Mouse (Mus musculus): ENCODE data around the gene Chrm3. TPM values are rescaled to one million over a fixed set of nuclear protein-coding genes. Genes with fewer than 3 reads are reported as not detected.

The Chrm3 gene
- polyA plus RNA-seq, 1 experiment from 2014 or later = 0.70 TPM

DNA sequence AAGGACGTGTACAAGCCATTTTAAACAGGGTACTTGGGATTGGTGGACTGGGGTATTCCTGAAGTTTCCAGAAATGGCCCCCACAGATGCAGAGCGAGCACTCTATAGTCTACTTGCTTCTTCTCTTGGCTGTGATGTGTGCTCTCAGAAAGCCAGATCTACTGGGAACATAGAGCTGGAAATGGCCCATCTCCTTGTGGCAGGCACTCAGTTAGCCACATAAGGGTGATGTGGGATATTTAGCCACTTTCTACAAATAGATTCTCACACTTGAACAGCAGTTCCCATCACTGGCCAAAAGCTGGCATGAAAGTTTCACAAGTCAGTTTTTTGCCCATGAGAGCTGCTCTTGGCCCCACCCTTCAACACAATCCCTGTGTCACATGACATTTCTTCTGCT is 65.5 kb downstream of the Chrm3 start:
- Histone ChIP-seq H3K4me3 (no peak overlapping the region), H3K36me3 (no peaks in the 10 kb centered on the region), H3K27ac (replicated peaks) (no peak overlapping the region), H3K4me2 (no peak overlapping the region), H3K9ac (no peak overlapping the region), H3K4me1 (no peaks in the 10 kb centered on the region), H3K27me3 (replicated peaks) (no peaks in the 10 kb centered on the region), H3K9me3 (no peaks in the 10 kb centered on the region)
- ATAC-seq (ENCODE audit: extremely low read depth, insufficient number of reproducible peaks, low FRiP score, low TSS enrichment) = no peak
- 61% methylated on average over 2 of the region's 2 CpGs for WGBS

DNA sequence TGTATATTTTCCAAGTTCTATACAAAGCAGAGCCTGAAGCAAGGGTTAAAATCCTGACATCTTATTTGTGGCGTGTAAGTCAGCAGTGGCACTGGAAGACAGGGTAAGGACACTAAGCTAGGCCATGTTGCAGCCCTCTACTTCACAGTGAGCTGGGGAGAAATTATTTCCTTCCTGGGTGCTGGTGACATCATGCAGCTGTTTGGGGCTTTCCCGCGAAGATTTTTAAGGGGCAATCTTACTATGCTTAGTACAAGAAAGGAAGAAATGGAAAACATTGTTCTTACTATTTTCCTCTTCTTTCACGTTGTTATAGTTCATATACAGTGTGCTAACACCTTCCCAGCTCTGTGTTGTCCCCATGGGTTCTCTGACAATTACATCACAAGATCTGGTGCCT is 76.3 kb downstream of the Chrm3 start:
- H3K4me3 ChIP-seq = no peak overlapping the region
- 58% methylated on average over 4 of the region's 4 CpGs for WGBS
- ATAC-seq (ENCODE audit: extremely low read depth, insufficient number of reproducible peaks, low FRiP score, low TSS enrichment) = no peak
- no peaks in the 10 kb centered on the region for H3K4me1 ChIP-seq
- no peaks in the 10 kb centered on the region for H3K27me3 ChIP-seq (replicated peaks)
- no peak overlapping the region for H3K4me2 ChIP-seq
- H3K9me3 ChIP-seq = no peaks in the 10 kb centered on the region
- H3K9ac ChIP-seq = no peak overlapping the region
- H3K27ac ChIP-seq (replicated peaks) = no peak overlapping the region
- H3K36me3 ChIP-seq = no peaks in the 10 kb centered on the region

GRCm38 (mm10) chr13:10274907-10275306 is 85.7 kb downstream of the Chrm3 start:
- Histone ChIP-seq H3K4me2 (no peak overlapping the region), H3K9me3 (no peaks in the 10 kb centered on the region), H3K36me3 (no peaks in the 10 kb centered on the region), H3K27ac (replicated peaks) (no peak overlapping the region), H3K4me1 (no peaks in the 10 kb centered on the region), H3K27me3 (replicated peaks) (no peaks in the 10 kb centered on the region), H3K9ac (no peak overlapping the region), H3K4me3 (no peak overlapping the region)
- no peak for ATAC-seq (ENCODE audit: extremely low read depth, insufficient number of reproducible peaks, low FRiP score, low TSS enrichment)
- 57% methylated on average over 1 of the region's 1 CpGs for WGBS

DNA sequence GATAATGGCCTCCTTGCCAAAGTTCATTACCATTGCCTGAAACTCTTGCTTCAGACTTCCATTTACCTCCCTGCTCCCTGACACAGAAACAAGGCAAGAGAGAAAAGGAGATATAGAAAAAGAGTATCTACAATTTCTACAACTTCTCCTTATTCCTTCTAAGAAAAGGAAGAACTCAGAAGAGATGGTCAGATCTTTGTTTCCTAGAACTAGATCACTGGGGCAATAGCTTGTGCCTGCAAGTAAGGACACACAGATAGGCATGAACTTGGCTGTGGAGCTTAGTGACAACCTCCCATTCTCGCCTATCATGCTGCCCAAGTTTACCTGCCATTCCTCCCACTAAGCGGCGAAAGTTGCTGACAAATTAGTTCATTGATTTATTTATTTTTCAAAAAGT is 96.9 kb downstream of the Chrm3 start:
- Histone ChIP-seq H3K4me3 (no peak overlapping the region), H3K9ac (no peak overlapping the region)
- 72% methylated on average over 3 of the region's 3 CpGs for WGBS

GRCm38 (mm10) chr13:10253049-10253448 is 107.6 kb downstream of the Chrm3 start:
- H3K27ac ChIP-seq (replicated peaks) = no peak overlapping the region
- H3K4me1 ChIP-seq = no peaks in the 10 kb centered on the region
- H3K27me3 ChIP-seq (replicated peaks) = no peaks in the 10 kb centered on the region
- H3K36me3 ChIP-seq = no peaks in the 10 kb centered on the region
- H3K4me3 ChIP-seq = no peak overlapping the region
- H3K9ac ChIP-seq = no peak overlapping the region
- H3K9me3 ChIP-seq = no peaks in the 10 kb centered on the region
- no peak for ATAC-seq (ENCODE audit: extremely low read depth, insufficient number of reproducible peaks, low FRiP score, low TSS enrichment)
- no peak overlapping the region for H3K4me2 ChIP-seq

More for the DNA sequence above, 96.9 kb downstream of the Chrm3 start:
- H3K27me3 ChIP-seq (replicated peaks) = no peaks in the 10 kb centered on the region
- ATAC-seq (ENCODE audit: extremely low read depth, insufficient number of reproducible peaks, low FRiP score, low TSS enrichment) = no peak
- no peaks in the 10 kb centered on the region for H3K9me3 ChIP-seq
- no peak overlapping the region for H3K27ac ChIP-seq (replicated peaks)
- no peak overlapping the region for H3K4me2 ChIP-seq
- no peaks in the 10 kb centered on the region for H3K4me1 ChIP-seq
- no peaks in the 10 kb centered on the region for H3K36me3 ChIP-seq

- Histone ChIP-seq H3K27me3 (replicated peaks) (no peaks in the 10 kb centered on the region), H3K9me3 (no peaks in the 10 kb centered on the region), H3K9ac (no peak overlapping the region), H3K27ac (replicated peaks) (no peak overlapping the region), H3K4me1 (no peaks in the 10 kb centered on the region), H3K36me3 (no peaks in the 10 kb centered on the region), H3K4me2 (no peak overlapping the region), H3K4me3 (no peak overlapping the region)
- ATAC-seq (ENCODE audit: extremely low read depth, insufficient number of reproducible peaks, low FRiP score, low TSS enrichment) = no peak
- 68% methylated on average over 5 of the region's 5 CpGs for WGBS
These were observed 109.0 kb downstream of the Chrm3 start for GRCm38 (mm10) chr13:10251499-10252179.

- peaks cover 6% of the 10 kb centered on the region; the same call in 1 of the 2 replicates for H3K4me1 ChIP-seq
- no peak for ATAC-seq (ENCODE audit: extremely low read depth, insufficient number of reproducible peaks, low FRiP score, low TSS enrichment)
- H3K4me2 ChIP-seq = no peak overlapping the region
- H3K9ac ChIP-seq = no peak overlapping the region
- H3K4me3 ChIP-seq = no peak overlapping the region
- no peaks in the 10 kb centered on the region for H3K27me3 ChIP-seq (replicated peaks)
- 53% methylated on average over 1 of the region's 1 CpGs for WGBS
- no peak overlapping the region for H3K27ac ChIP-seq (replicated peaks)
- H3K9me3 ChIP-seq = no peaks in the 10 kb centered on the region
- no peaks in the 10 kb centered on the region for H3K36me3 ChIP-seq
These were observed 116.2 kb downstream of the Chrm3 start for GRCm38 (mm10) chr13:10244243-10244998.

DNA sequence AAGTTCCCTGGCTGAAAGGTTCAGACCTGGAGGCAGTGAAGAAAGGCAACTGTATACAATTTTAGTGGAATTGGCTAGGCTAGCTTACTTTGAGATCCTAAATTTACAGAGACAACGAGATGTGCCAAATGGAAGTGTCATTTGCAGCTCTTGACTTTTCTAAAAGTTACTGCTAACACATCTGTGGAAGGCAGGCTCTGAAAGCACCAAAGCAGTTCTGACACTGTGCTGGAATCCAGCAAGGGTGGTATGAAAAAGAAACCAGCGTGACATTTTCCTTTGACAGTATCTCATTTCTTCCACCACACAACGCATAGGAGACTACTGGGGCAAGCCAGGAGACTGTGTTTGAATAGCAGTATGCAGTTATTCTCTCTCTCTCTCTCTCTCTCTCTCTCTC is 120.4 kb downstream of the Chrm3 start:
- H3K4me1 ChIP-seq = peaks cover 6% of the 10 kb centered on the region; the same call in 1 of the 2 replicates
- H3K9ac ChIP-seq = no peak overlapping the region
- no peak overlapping the region for H3K27ac ChIP-seq (replicated peaks)
- no peaks in the 10 kb centered on the region for H3K36me3 ChIP-seq
- ATAC-seq (ENCODE audit: extremely low read depth, insufficient number of reproducible peaks, low FRiP score, low TSS enrichment) = no peak
- no peaks in the 10 kb centered on the region for H3K9me3 ChIP-seq
- no peaks in the 10 kb centered on the region for H3K27me3 ChIP-seq (replicated peaks)
- 57% methylated on average over 3 of the region's 3 CpGs for WGBS
- H3K4me3 ChIP-seq = no peak overlapping the region
- no peak overlapping the region for H3K4me2 ChIP-seq

DNA sequence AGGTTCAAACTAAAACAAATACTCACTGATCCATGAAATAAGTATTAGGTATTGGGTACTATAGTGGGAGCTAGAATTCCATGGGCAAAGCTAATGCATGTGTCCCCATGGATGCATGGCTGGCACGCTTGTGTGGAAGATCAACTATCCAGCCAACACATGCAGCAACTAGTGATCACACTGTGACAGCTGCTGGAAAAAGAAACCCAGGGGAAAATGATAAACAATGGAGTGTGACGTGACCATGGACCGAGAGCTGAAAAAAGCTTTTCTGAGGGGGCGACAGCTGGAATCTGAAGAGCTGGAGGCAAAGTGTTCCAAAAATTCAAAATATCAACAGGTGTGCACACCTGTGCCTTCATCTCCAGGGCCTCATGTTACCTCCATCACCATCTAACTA is 120.8 kb downstream of the Chrm3 start:
- Histone ChIP-seq H3K9me3 (no peaks in the 10 kb centered on the region), H3K9ac (no peak overlapping the region), H3K36me3 (no peaks in the 10 kb centered on the region), H3K27me3 (replicated peaks) (no peaks in the 10 kb centered on the region), H3K4me2 (no peak overlapping the region), H3K4me1 (peaks cover 6% of the 10 kb centered on the region; the same call in 1 of the 2 replicates), H3K4me3 (no peak overlapping the region), H3K27ac (replicated peaks) (no peak overlapping the region)
- WGBS = 58% methylated on average over 4 of the region's 4 CpGs
- no peak for ATAC-seq (ENCODE audit: extremely low read depth, insufficient number of reproducible peaks, low FRiP score, low TSS enrichment)

DNA sequence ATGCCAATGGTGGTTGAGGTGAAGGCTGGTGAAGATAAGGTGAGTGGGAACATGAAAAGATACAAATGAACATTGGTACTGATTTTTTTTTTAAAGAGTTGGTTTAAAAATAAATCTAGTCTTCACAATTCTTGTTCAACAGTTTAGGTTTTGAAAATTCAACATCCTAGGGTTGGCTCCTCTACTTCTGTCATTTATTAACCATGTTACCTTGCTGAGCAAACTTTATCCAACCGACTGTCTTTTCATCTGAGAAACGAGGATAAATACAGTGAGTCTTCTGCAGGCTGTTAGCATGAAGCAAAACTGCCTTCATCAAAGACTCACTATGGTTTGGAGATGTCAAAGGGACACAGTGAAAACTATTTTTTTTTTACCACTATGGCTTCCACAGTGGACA is 123.0 kb downstream of the Chrm3 start:
- Histone ChIP-seq H3K4me2 (no peak overlapping the region), H3K9ac (no peak overlapping the region), H3K4me3 (no peak overlapping the region), H3K9me3 (no peaks in the 10 kb centered on the region), H3K36me3 (no peaks in the 10 kb centered on the region), H3K27ac (replicated peaks) (no peak overlapping the region), H3K4me1 (no peaks in the 10 kb centered on the region), H3K27me3 (replicated peaks) (no peaks in the 10 kb centered on the region)
- no peak for ATAC-seq (ENCODE audit: extremely low read depth, insufficient number of reproducible peaks, low FRiP score, low TSS enrichment)
- WGBS = 67% methylated on average over 2 of the region's 2 CpGs

- H3K27ac ChIP-seq (replicated peaks) = no peak overlapping the region
- ATAC-seq (ENCODE audit: extremely low read depth, insufficient number of reproducible peaks, low FRiP score, low TSS enrichment) = no peak
- 0 out of 2 replicates have a peak, but pooled peaks cover 4% of the 10 kb centered on the region for H3K9me3 ChIP-seq
- no peak overlapping the region for H3K4me2 ChIP-seq
- WGBS = 78% methylated on average over 4 of the region's 4 CpGs
- H3K27me3 ChIP-seq (replicated peaks) = no peaks in the 10 kb centered on the region
- H3K4me1 ChIP-seq = no peaks in the 10 kb centered on the region
- no peak overlapping the region for H3K9ac ChIP-seq
- H3K36me3 ChIP-seq = no peaks in the 10 kb centered on the region
- H3K4me3 ChIP-seq = no peak overlapping the region
These were observed 124.4 kb downstream of the Chrm3 start for GRCm38 (mm10) chr13:10236279-10236678.
